Mouse (Mus musculus): ENCODE measurements around the gene Spata13. TPM values are rescaled to one million over a fixed set of nuclear protein-coding genes. Genes with fewer than 3 reads are reported as not detected.

Spata13 gene
- polyA plus RNA-seq, 1 experiment = 1.2 TPM

GRCm38 (mm10) chr14:60642131-60642530 is 8.3 kb downstream of the Spata13 start:
- no peak overlapping the region for H3K4me2 ChIP-seq (ENCODE audit: low read depth)
- no peak overlapping the region for H3K4me3 ChIP-seq
- H3K79me2 ChIP-seq (ENCODE audit: control insufficient read depth, insufficient read depth) = no peaks in the 10 kb centered on the region
- peaks cover 5% of the 10 kb centered on the region for H3K27me3 ChIP-seq (ENCODE audit: control insufficient read depth, insufficient read depth, insufficient read length)
- no peak overlapping the region for H3ac ChIP-seq (ENCODE audit: control insufficient read depth, insufficient read length)
- TF ChIP-seq SRF (IDR thresholded peaks at IDR 0.05; ENCODE audit: control insufficient read depth, insufficient read length, low read depth) = no peak
- no peak for TF ChIP-seq TCF12 (IDR thresholded peaks at IDR 0.05; ENCODE audit: insufficient read depth, poor library complexity, severe bottlenecking)
- TF ChIP-seq TCF3 (IDR thresholded peaks at IDR 0.05; ENCODE audit: insufficient read length, low read depth) = no peak
- no peak for TF ChIP-seq REST (IDR thresholded peaks at IDR 0.05; ENCODE audit: insufficient read depth, insufficient read length)
- no peak for TF ChIP-seq E2F4 (IDR thresholded peaks at IDR 0.05; ENCODE audit: insufficient read depth)
- no peak for TF ChIP-seq POLR2A (IDR thresholded peaks at IDR 0.05; ENCODE audit: insufficient read length, low read depth)
- no peak for TF ChIP-seq MYOG (IDR thresholded peaks at IDR 0.05; ENCODE audit: control insufficient read depth in 1 of 3, insufficient read depth in 1 of 3, insufficient read length in 2 of 3, low read depth in 2 of 3)
- no peak for TF ChIP-seq CEBPB (IDR thresholded peaks at IDR 0.05; ENCODE audit: insufficient read depth, poor library complexity, severe bottlenecking)
- TF ChIP-seq MYOD1 (IDR thresholded peaks at IDR 0.05; ENCODE audit: control insufficient read depth in 1 of 3, insufficient read length in 2 of 3, low read depth in 2 of 3) = no peak
- no peak for TF ChIP-seq USF1 (IDR thresholded peaks at IDR 0.05; ENCODE audit: low read depth)
- no peak for TF ChIP-seq MAX (IDR thresholded peaks at IDR 0.05; ENCODE audit: low read depth)
- no peak for TF ChIP-seq POLR2AphosphoS2 (IDR thresholded peaks at IDR 0.05; ENCODE audit: insufficient read length, low read depth)
- H3K36me3 ChIP-seq (ENCODE audit: control insufficient read depth, insufficient read depth) = no peaks in the 10 kb centered on the region

- Histone ChIP-seq H3K4me3 (no peak overlapping the region), H3K36me3 (ENCODE audit: control insufficient read depth, insufficient read depth) (no peaks in the 10 kb centered on the region), H3K79me2 (ENCODE audit: control insufficient read depth, insufficient read depth) (no peaks in the 10 kb centered on the region), H3K27me3 (ENCODE audit: control insufficient read depth, insufficient read depth, insufficient read length) (peaks cover 5% of the 10 kb centered on the region), H3ac (ENCODE audit: control insufficient read depth, insufficient read length) (no peak overlapping the region), H3K4me2 (ENCODE audit: low read depth) (no peak overlapping the region)
- TF ChIP-seq SRF (IDR thresholded peaks at IDR 0.05; ENCODE audit: control insufficient read depth, insufficient read length, low read depth) (no peak), TCF12 (IDR thresholded peaks at IDR 0.05; ENCODE audit: insufficient read depth, poor library complexity, severe bottlenecking) (no peak), MAX (IDR thresholded peaks at IDR 0.05; ENCODE audit: low read depth) (no peak), REST (IDR thresholded peaks at IDR 0.05; ENCODE audit: insufficient read depth, insufficient read length) (no peak), USF1 (IDR thresholded peaks at IDR 0.05; ENCODE audit: low read depth) (no peak), MYOG (IDR thresholded peaks at IDR 0.05; ENCODE audit: control insufficient read depth in 1 of 3, insufficient read depth in 1 of 3, insufficient read length in 2 of 3, low read depth in 2 of 3) (no peak), POLR2A (IDR thresholded peaks at IDR 0.05; ENCODE audit: insufficient read length, low read depth) (no peak), E2F4 (IDR thresholded peaks at IDR 0.05; ENCODE audit: insufficient read depth) (no peak), TCF3 (IDR thresholded peaks at IDR 0.05; ENCODE audit: insufficient read length, low read depth) (no peak)
Measured at GRCm38 (mm10) chr14:60643098-60643870, 9.5 kb downstream of the Spata13 start.

GRCm38 (mm10) chr14:60646373-60646772 is 12.6 kb downstream of the Spata13 start:
- H3K27me3 ChIP-seq (ENCODE audit: control insufficient read depth, insufficient read depth, insufficient read length) = peaks cover 11% of the 10 kb centered on the region

GRCm38 (mm10) chr14:60647885-60648284 is 14.1 kb downstream of the Spata13 start:
- TF ChIP-seq SRF (IDR thresholded peaks at IDR 0.05; ENCODE audit: control insufficient read depth, insufficient read length, low read depth) = no peak
- TF ChIP-seq MAX (IDR thresholded peaks at IDR 0.05; ENCODE audit: low read depth) = no peak
- TF ChIP-seq CEBPB (IDR thresholded peaks at IDR 0.05; ENCODE audit: insufficient read depth, poor library complexity, severe bottlenecking) = no peak
- TF ChIP-seq TCF3 (IDR thresholded peaks at IDR 0.05; ENCODE audit: insufficient read length, low read depth) = no peak
- no peak for TF ChIP-seq MYOG (IDR thresholded peaks at IDR 0.05; ENCODE audit: control insufficient read depth in 1 of 3, insufficient read depth in 1 of 3, insufficient read length in 2 of 3, low read depth in 2 of 3)
- no peak for TF ChIP-seq E2F4 (IDR thresholded peaks at IDR 0.05; ENCODE audit: insufficient read depth)
- TF ChIP-seq MYOD1 (IDR thresholded peaks at IDR 0.05; ENCODE audit: control insufficient read depth in 1 of 3, insufficient read length in 2 of 3, low read depth in 2 of 3) = no peak
- TF ChIP-seq TCF12 (IDR thresholded peaks at IDR 0.05; ENCODE audit: insufficient read depth, poor library complexity, severe bottlenecking) = no peak
- TF ChIP-seq REST (IDR thresholded peaks at IDR 0.05; ENCODE audit: insufficient read depth, insufficient read length) = no peak
- no peak for TF ChIP-seq USF1 (IDR thresholded peaks at IDR 0.05; ENCODE audit: low read depth)
- TF ChIP-seq POLR2AphosphoS2 (IDR thresholded peaks at IDR 0.05; ENCODE audit: insufficient read length, low read depth) = no peak
- TF ChIP-seq POLR2A (IDR thresholded peaks at IDR 0.05; ENCODE audit: insufficient read length, low read depth) = no peak

More at GRCm38 (mm10) chr14:60646373-60646772, 12.6 kb downstream of the Spata13 start:
- H3K4me2 ChIP-seq (ENCODE audit: low read depth) = no peak overlapping the region
- TF ChIP-seq E2F4 (IDR thresholded peaks at IDR 0.05; ENCODE audit: insufficient read depth) (no peak), CEBPB (IDR thresholded peaks at IDR 0.05; ENCODE audit: insufficient read depth, poor library complexity, severe bottlenecking) (no peak), SRF (IDR thresholded peaks at IDR 0.05; ENCODE audit: control insufficient read depth, insufficient read length, low read depth) (no peak), MAX (IDR thresholded peaks at IDR 0.05; ENCODE audit: low read depth) (no peak), MYOD1 (IDR thresholded peaks at IDR 0.05; ENCODE audit: control insufficient read depth in 1 of 3, insufficient read length in 2 of 3, low read depth in 2 of 3) (no peak), MYOG (IDR thresholded peaks at IDR 0.05; ENCODE audit: control insufficient read depth in 1 of 3, insufficient read depth in 1 of 3, insufficient read length in 2 of 3, low read depth in 2 of 3) (no peak), POLR2AphosphoS2 (IDR thresholded peaks at IDR 0.05; ENCODE audit: insufficient read length, low read depth) (no peak), REST (IDR thresholded peaks at IDR 0.05; ENCODE audit: insufficient read depth, insufficient read length) (no peak), USF1 (IDR thresholded peaks at IDR 0.05; ENCODE audit: low read depth) (no peak), TCF3 (IDR thresholded peaks at IDR 0.05; ENCODE audit: insufficient read length, low read depth) (no peak), TCF12 (IDR thresholded peaks at IDR 0.05; ENCODE audit: insufficient read depth, poor library complexity, severe bottlenecking) (no peak)
- no peak overlapping the region for H3ac ChIP-seq (ENCODE audit: control insufficient read depth, insufficient read length)
- H3K79me2 ChIP-seq (ENCODE audit: control insufficient read depth, insufficient read depth) = no peaks in the 10 kb centered on the region
- no peaks in the 10 kb centered on the region for H3K36me3 ChIP-seq (ENCODE audit: control insufficient read depth, insufficient read depth)
- H3K4me3 ChIP-seq = no peak overlapping the region

More at GRCm38 (mm10) chr14:60647885-60648284, 14.1 kb downstream of the Spata13 start:
- Histone ChIP-seq H3K36me3 (ENCODE audit: control insufficient read depth, insufficient read depth) (no peaks in the 10 kb centered on the region), H3K4me2 (ENCODE audit: low read depth) (no peak overlapping the region), H3K79me2 (ENCODE audit: control insufficient read depth, insufficient read depth) (no peaks in the 10 kb centered on the region), H3ac (ENCODE audit: control insufficient read depth, insufficient read length) (no peak overlapping the region), H3K4me3 (no peak overlapping the region), H3K27me3 (ENCODE audit: control insufficient read depth, insufficient read depth, insufficient read length) (peaks cover 11% of the 10 kb centered on the region)
